Mouse (Mus musculus): ENCODE data around the gene Lrrn2. TPM values are rescaled to one million over a fixed set of nuclear protein-coding genes. Genes with fewer than 3 reads are reported as not detected.

Lrrn2 gene
- 0.05 TPM in 1 of 2 replicates, not detected in the other for polyA plus RNA-seq (2015; fragmentation: Nextera tagmentation; extraction: Ambion mirVana)

- Histone ChIP-seq H3K36me3 (replicated peaks; ENCODE audit: insufficient read depth, low read length) (no peaks in the 10 kb centered on the region), H3K4me2 (ENCODE audit: low read depth, low read length) (peak within 1 kb of the TSS; percentile 62), H3K4me3 (ENCODE audit: low read depth, low read length) (peak within 1 kb of the TSS; percentile 35), H3K27me3 (ENCODE audit: insufficient read depth, low read length) (peaks cover 48% of the 10 kb centered on the region), H3K9ac (replicated peaks) (no peak within 1 kb of the TSS), H3K27ac (ENCODE audit: low read depth) (no peak within 1 kb of the TSS), H3K4me1 (ENCODE audit: insufficient read depth) (peaks cover 7% of the 10 kb centered on the region; the same call in 1 of the 2 replicates), H3K9me3 (ENCODE audit: low read length) (no peaks in the 10 kb centered on the region)
- under 1% methylated on average over 57 of the region's 80 CpGs for WGBS (ENCODE audit: insufficient replicate concordance)
- TF ChIP-seq CTCF (IDR thresholded peaks at IDR 0.05; ENCODE audit: low read depth) (no peak), EP300 (IDR thresholded peaks at IDR 0.05; ENCODE audit: low read depth) (no peak)
- ATAC-seq: no peak
- no peak for DNase-seq
Measured at GRCm38 (mm10) chr1:132880161-132881005, at the start of gene Lrrn2. Gene Lrrn2 (plus strand): TSS chr1:132880273.

GRCm38 (mm10) chr1:132831963-132832362 is 48.1 kb upstream of the Lrrn2 start:
- H3K4me1 ChIP-seq (ENCODE audit: insufficient read depth): no peaks in the 10 kb centered on the region
- no peak for DNase-seq
- ATAC-seq: no peak
- H3K4me2 ChIP-seq (ENCODE audit: low read depth, low read length): no peak overlapping the region
- no peaks in the 10 kb centered on the region for H3K27me3 ChIP-seq (ENCODE audit: insufficient read depth, low read length)
- H3K9me3 ChIP-seq (ENCODE audit: low read length): no peaks in the 10 kb centered on the region
- H3K27ac ChIP-seq (ENCODE audit: low read depth): no peak overlapping the region
- no peaks in the 10 kb centered on the region for H3K36me3 ChIP-seq (replicated peaks; ENCODE audit: insufficient read depth, low read length)
- WGBS (ENCODE audit: insufficient replicate concordance): 75% methylated on average over 4 of the region's 4 CpGs
- TF ChIP-seq CTCF (IDR thresholded peaks at IDR 0.05; ENCODE audit: low read depth) (no peak), EP300 (IDR thresholded peaks at IDR 0.05; ENCODE audit: low read depth) (no peak)
- no peak overlapping the region for H3K4me3 ChIP-seq (ENCODE audit: low read depth, low read length)
- no peak overlapping the region for H3K9ac ChIP-seq (replicated peaks)

- H3K27me3 ChIP-seq (ENCODE audit: insufficient read depth, low read length): no peaks in the 10 kb centered on the region
- DNase-seq (no peak), ATAC-seq (no peak)
- H3K9me3 ChIP-seq (ENCODE audit: low read length): no peaks in the 10 kb centered on the region
- H3K4me3 ChIP-seq (ENCODE audit: low read depth, low read length): no peak overlapping the region
- TF ChIP-seq EP300 (IDR thresholded peaks at IDR 0.05; ENCODE audit: low read depth) (no peak), CTCF (IDR thresholded peaks at IDR 0.05; ENCODE audit: low read depth) (no peak)
- no peaks in the 10 kb centered on the region for H3K4me1 ChIP-seq (ENCODE audit: insufficient read depth)
- no peak overlapping the region for H3K27ac ChIP-seq (ENCODE audit: low read depth)
- WGBS (ENCODE audit: insufficient replicate concordance): 50% methylated on average over 8 of the region's 8 CpGs
- no peaks in the 10 kb centered on the region for H3K36me3 ChIP-seq (replicated peaks; ENCODE audit: insufficient read depth, low read length)
- no peak overlapping the region for H3K9ac ChIP-seq (replicated peaks)
- no peak overlapping the region for H3K4me2 ChIP-seq (ENCODE audit: low read depth, low read length)
Measured at GRCm38 (mm10) chr1:132834037-132834436, 46.0 kb upstream of the Lrrn2 start.

- Histone ChIP-seq H3K9ac (replicated peaks) (no peak overlapping the region), H3K27me3 (ENCODE audit: insufficient read depth, low read length) (no peaks in the 10 kb centered on the region), H3K4me3 (ENCODE audit: low read depth, low read length) (no peak overlapping the region), H3K4me1 (ENCODE audit: insufficient read depth) (no peaks in the 10 kb centered on the region), H3K9me3 (ENCODE audit: low read length) (no peaks in the 10 kb centered on the region), H3K4me2 (ENCODE audit: low read depth, low read length) (no peak overlapping the region), H3K36me3 (replicated peaks; ENCODE audit: insufficient read depth, low read length) (no peaks in the 10 kb centered on the region), H3K27ac (ENCODE audit: low read depth) (no peak overlapping the region)
- DNase-seq: no peak
- WGBS (ENCODE audit: insufficient replicate concordance): 72% methylated on average over 8 of the region's 8 CpGs
- TF ChIP-seq CTCF (IDR thresholded peaks at IDR 0.05; ENCODE audit: low read depth) (no peak), EP300 (IDR thresholded peaks at IDR 0.05; ENCODE audit: low read depth) (no peak)
- ATAC-seq: no peak
Measured at GRCm38 (mm10) chr1:132836895-132837294, 43.2 kb upstream of the Lrrn2 start.

- no peaks in the 10 kb centered on the region for H3K27me3 ChIP-seq (ENCODE audit: insufficient read depth, low read length)
- H3K9me3 ChIP-seq (ENCODE audit: low read length): no peaks in the 10 kb centered on the region
- WGBS (ENCODE audit: insufficient replicate concordance): 59% methylated on average over 5 of the region's 5 CpGs
- ATAC-seq (no peak), DNase-seq (no peak)
- H3K4me1 ChIP-seq (ENCODE audit: insufficient read depth): no peaks in the 10 kb centered on the region
- no peak overlapping the region for H3K27ac ChIP-seq (ENCODE audit: low read depth)
- H3K4me2 ChIP-seq (ENCODE audit: low read depth, low read length): no peak overlapping the region
- H3K4me3 ChIP-seq (ENCODE audit: low read depth, low read length): no peak overlapping the region
- no peaks in the 10 kb centered on the region for H3K36me3 ChIP-seq (replicated peaks; ENCODE audit: insufficient read depth, low read length)
- H3K9ac ChIP-seq (replicated peaks): no peak overlapping the region
- TF ChIP-seq CTCF (IDR thresholded peaks at IDR 0.05; ENCODE audit: low read depth): no peak
- TF ChIP-seq EP300 (IDR thresholded peaks at IDR 0.05; ENCODE audit: low read depth): no peak
Measured at GRCm38 (mm10) chr1:132837691-132838090, 42.4 kb upstream of the Lrrn2 start.

- WGBS (ENCODE audit: insufficient replicate concordance): 71% methylated on average over 1 of the region's 1 CpGs
- Histone ChIP-seq H3K27me3 (ENCODE audit: insufficient read depth, low read length) (no peaks in the 10 kb centered on the region), H3K4me3 (ENCODE audit: low read depth, low read length) (no peak overlapping the region), H3K9ac (replicated peaks) (no peak overlapping the region), H3K4me1 (ENCODE audit: insufficient read depth) (no peaks in the 10 kb centered on the region), H3K4me2 (ENCODE audit: low read depth, low read length) (no peak overlapping the region), H3K9me3 (ENCODE audit: low read length) (no peaks in the 10 kb centered on the region), H3K27ac (ENCODE audit: low read depth) (no peak overlapping the region), H3K36me3 (replicated peaks; ENCODE audit: insufficient read depth, low read length) (no peaks in the 10 kb centered on the region)
- ATAC-seq (no peak), DNase-seq (no peak)
- TF ChIP-seq EP300 (IDR thresholded peaks at IDR 0.05; ENCODE audit: low read depth) (no peak), CTCF (IDR thresholded peaks at IDR 0.05; ENCODE audit: low read depth) (no peak)
Measured at GRCm38 (mm10) chr1:132838371-132838770, 41.7 kb upstream of the Lrrn2 start.

Data from liver, postnatal 0 days (tissue).